Mouse (Mus musculus) G1E (cell line): ENCODE measurements at regions not wholly inside any gene's neighbourhood (a gene's known extent, or its start where the extent isn't known, plus 50 kb on each side); places are given as distances from the start of the nearest gene placed in this dataset.

Source experiments
- CTCF ChIP-seq: IDR thresholded peaks from 2 replicates; pipeline ENCODE4 v1.5.1; 2012; ENCODE audit warnings: low read depth, low read length, inconsistent platforms, mixed read lengths
- GATA1 ChIP-seq: IDR thresholded peaks from 2 replicates; pipeline ENCODE4 v1.6.1; 2012; ENCODE audit warnings: borderline replicate concordance, low read length, inconsistent platforms, mixed read lengths
- GATA2 ChIP-seq: IDR thresholded peaks from 2 replicates; pipeline ENCODE4 v1.6.1; 2012; ENCODE audit warnings: low read depth, low read length, inconsistent platforms, borderline replicate concordance
- TAL1 ChIP-seq: conservative IDR thresholded peaks from 2 replicates; pipeline ENCODE4 v1.6.1; 2012; ENCODE audit warnings: low read depth, low read length, inconsistent platforms, mixed read lengths

GRCm38 (mm10) chr12:15911254-15911991 is 94.7 kb upstream of the Trib2 start:
- TF ChIP-seq CTCF (no peak), GATA1 (no peak), TAL1 (no peak), GATA2 (no peak)
